Mouse (Mus musculus): ENCODE data around the gene Baiap2. TPM values are rescaled to one million over a fixed set of nuclear protein-coding genes. Genes with fewer than 3 reads are reported as not detected.

Gene Baiap2
- total RNA-seq, 2 experiments from 2014 or later: 226 to 231 TPM

- DNase-seq (ENCODE audit: extremely low spot score in 1 of 2, low spot score in 1 of 2): peak in 1 of 2 experiments; percentile 36
These were observed 945 bp downstream of the Baiap2 start for GRCm38 (mm10) chr11:119943428-119943988.

GRCm38 (mm10) chr11:119945343-119945742, 2.8 kb downstream of the Baiap2 start:
- DNase-seq (ENCODE audit: extremely low spot score in 1 of 2, low spot score in 1 of 2): no peak

- DNase-seq (ENCODE audit: extremely low spot score in 1 of 2, low spot score in 1 of 2): no peak
These were observed 4.9 kb downstream of the Baiap2 start for GRCm38 (mm10) chr11:119947426-119947825.

- DNase-seq (ENCODE audit: extremely low spot score in 1 of 2, low spot score in 1 of 2): no peak
These were observed 5.3 kb downstream of the Baiap2 start for GRCm38 (mm10) chr11:119947897-119948296.

GRCm38 (mm10) chr11:119948305-119948704, 5.7 kb downstream of the Baiap2 start:
- DNase-seq (ENCODE audit: extremely low spot score in 1 of 2, low spot score in 1 of 2): no peak

- no peak for DNase-seq (ENCODE audit: extremely low spot score in 1 of 2, low spot score in 1 of 2)
These were observed 6.2 kb downstream of the Baiap2 start for GRCm38 (mm10) chr11:119948803-119949202.

- no peak for DNase-seq (ENCODE audit: extremely low spot score in 1 of 2, low spot score in 1 of 2)
These were observed 8.0 kb downstream of the Baiap2 start for GRCm38 (mm10) chr11:119950535-119950934.

- no peak for DNase-seq (ENCODE audit: extremely low spot score in 1 of 2, low spot score in 1 of 2)
These were observed 8.8 kb downstream of the Baiap2 start for GRCm38 (mm10) chr11:119951326-119951725.

GRCm38 (mm10) chr11:119952429-119953224, 10.1 kb downstream of the Baiap2 start:
- no peak for DNase-seq (ENCODE audit: extremely low spot score in 1 of 2, low spot score in 1 of 2)

- DNase-seq (ENCODE audit: extremely low spot score in 1 of 2, low spot score in 1 of 2): no peak
These were observed 11.7 kb downstream of the Baiap2 start for GRCm38 (mm10) chr11:119954233-119954632.

GRCm38 (mm10) chr11:119954749-119955337, 12.3 kb downstream of the Baiap2 start:
- no peak for DNase-seq (ENCODE audit: extremely low spot score in 1 of 2, low spot score in 1 of 2)

- no peak for DNase-seq (ENCODE audit: extremely low spot score in 1 of 2, low spot score in 1 of 2)
These were observed 12.9 kb downstream of the Baiap2 start for GRCm38 (mm10) chr11:119955432-119955831.

GRCm38 (mm10) chr11:119956590-119956989, 14.0 kb downstream of the Baiap2 start:
- no peak for DNase-seq (ENCODE audit: extremely low spot score in 1 of 2, low spot score in 1 of 2)

- no peak for DNase-seq (ENCODE audit: extremely low spot score in 1 of 2, low spot score in 1 of 2)
These were observed 16.3 kb downstream of the Baiap2 start for GRCm38 (mm10) chr11:119958856-119959255.

GRCm38 (mm10) chr11:119959714-119960113, 17.2 kb downstream of the Baiap2 start:
- no peak for DNase-seq (ENCODE audit: extremely low spot score in 1 of 2, low spot score in 1 of 2)

- no peak for DNase-seq (ENCODE audit: extremely low spot score in 1 of 2, low spot score in 1 of 2)
These were observed 18.1 kb downstream of the Baiap2 start for GRCm38 (mm10) chr11:119960671-119961070.

GRCm38 (mm10) chr11:119961511-119961910, 18.9 kb downstream of the Baiap2 start:
- no peak for DNase-seq (ENCODE audit: extremely low spot score in 1 of 2, low spot score in 1 of 2)

- DNase-seq (ENCODE audit: extremely low spot score in 1 of 2, low spot score in 1 of 2): no peak
These were observed 22.5 kb downstream of the Baiap2 start for GRCm38 (mm10) chr11:119965053-119965452.

- no peak for DNase-seq (ENCODE audit: extremely low spot score in 1 of 2, low spot score in 1 of 2)
These were observed 23.7 kb downstream of the Baiap2 start for GRCm38 (mm10) chr11:119966294-119966693.

GRCm38 (mm10) chr11:119967401-119967800, 24.8 kb downstream of the Baiap2 start:
- DNase-seq (ENCODE audit: extremely low spot score in 1 of 2, low spot score in 1 of 2): no peak

GRCm38 (mm10) chr11:119967892-119968291, 25.3 kb downstream of the Baiap2 start:
- DNase-seq (ENCODE audit: extremely low spot score in 1 of 2, low spot score in 1 of 2): no peak
